Mouse (Mus musculus) v-Abl transformed pro-B cells (cell line): Measurements from ENCODE around the gene Fam19a4.
"Not testable (repeated sequence)": the region's sequence is repeated elsewhere in the genome, so short reads cannot be mapped to it uniquely, and the experiment has no call there.

Source experiments
- in situ Hi-C, 2 experiments: fragments of 400-800 bp; cut with MboI; formaldehyde crosslinking; loops; one replicate each; pipeline ENCODE4 v1.15.1; 2025; ENCODE audit not compliant: unreplicated experiment in 2 of 2

The Fam19a4 gene

DNA sequence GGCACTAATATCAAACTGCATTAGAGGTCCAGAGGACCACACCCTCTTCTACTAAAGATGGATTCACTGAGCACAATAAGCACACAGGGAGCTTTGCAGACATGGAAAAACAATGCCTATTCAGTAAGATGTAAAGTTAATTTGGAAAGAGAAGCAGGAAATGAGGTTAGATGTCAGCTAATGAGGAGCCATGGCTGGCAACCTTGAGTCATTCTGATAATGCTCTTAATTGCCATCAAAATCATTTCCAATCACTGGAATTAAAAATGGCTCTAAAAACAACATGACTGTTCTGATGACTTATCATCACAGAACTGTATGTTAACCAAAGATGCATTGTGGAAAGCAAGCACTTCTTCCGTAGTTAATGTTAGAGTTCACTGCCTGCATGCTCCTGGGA is 68.5 kb downstream of the Fam19a4 start:
- in situ Hi-C loops = no loop called here

DNA sequence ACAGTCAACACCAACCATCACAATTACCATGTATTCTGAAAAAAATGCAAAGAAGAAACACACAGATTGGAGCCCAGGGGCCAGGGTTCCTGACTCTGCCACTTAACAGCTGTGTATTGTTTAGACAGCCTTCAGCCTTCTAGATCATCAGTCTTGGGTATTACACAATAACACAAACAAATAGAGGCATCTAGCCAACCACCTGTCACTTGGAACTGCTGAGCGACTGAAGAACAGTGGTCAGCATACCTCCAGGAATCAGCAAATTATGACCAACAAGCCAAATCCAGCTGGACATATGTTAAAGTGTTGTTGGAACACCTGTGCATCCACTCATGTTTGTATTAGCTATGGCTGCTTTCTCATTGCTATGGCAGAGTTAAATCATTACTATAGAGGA is 82.7 kb downstream of the Fam19a4 start:
- in situ Hi-C loops = no loop called here

- in situ Hi-C loops = no loop called here
Measured at GRCm38 (mm10) chr6:96944796-96945195, 115.4 kb downstream of the Fam19a4 start.

GRCm38 (mm10) chr6:96935776-96936175 is 124.4 kb downstream of the Fam19a4 start:
- in situ Hi-C loops = no loop called here

GRCm38 (mm10) chr6:96909061-96909480 is 151.1 kb downstream of the Fam19a4 start:
- in situ Hi-C loops = no loop called here

DNA sequence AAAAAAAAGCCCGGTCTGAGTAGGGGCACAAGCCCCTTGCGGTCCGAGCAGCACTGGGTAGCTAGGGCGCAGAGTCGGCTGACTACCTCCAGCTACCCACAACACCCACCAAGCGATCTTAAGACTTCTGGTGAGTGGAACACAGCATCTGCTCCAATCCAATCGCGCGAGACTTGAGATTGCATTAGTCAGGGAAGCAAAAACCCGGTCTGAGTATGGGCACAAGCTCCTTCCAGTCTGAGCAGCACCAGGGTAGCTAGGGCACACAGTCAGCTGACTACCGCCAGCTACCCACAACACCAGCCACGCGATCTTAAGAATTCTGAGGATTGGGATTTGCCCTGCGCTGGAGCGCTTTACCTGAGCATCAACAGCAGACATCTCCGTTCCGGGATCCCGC is 183.1 kb downstream of the Fam19a4 start:
- in situ Hi-C loops = not testable (repeated sequence)

DNA sequence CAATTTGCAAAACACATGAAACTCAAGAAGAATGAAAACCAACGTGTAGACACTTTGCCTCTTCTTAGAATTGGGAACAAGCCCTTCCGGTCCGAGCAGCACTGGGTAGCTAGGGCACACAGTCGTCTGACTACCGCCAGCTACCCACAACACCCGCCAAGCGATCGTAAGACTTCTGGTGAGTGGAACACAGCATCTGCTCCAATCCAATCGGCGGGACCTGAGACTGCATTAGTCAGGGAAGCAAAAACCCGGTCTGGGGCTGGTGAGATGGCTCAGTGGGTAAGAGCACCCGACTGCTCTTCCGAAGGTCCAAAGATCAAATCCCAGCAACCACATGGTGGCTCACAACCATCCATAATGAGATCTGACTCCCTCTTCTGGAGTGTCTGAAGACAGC is 183.6 kb downstream of the Fam19a4 start:
- in situ Hi-C loops = not testable (repeated sequence)

- in situ Hi-C loops = no loop called here
Measured at GRCm38 (mm10) chr6:96853065-96853464, 207.1 kb downstream of the Fam19a4 start.

- in situ Hi-C loops = loop anchor here (5.0 to 10.0 kb wide), 4 partner anchors 1359 to 1749 kb away; no protein-coding TSS in a partner anchor
Measured at GRCm38 (mm10) chr6:96843944-96844343, 216.3 kb downstream of the Fam19a4 start.

GRCm38 (mm10) chr6:96840634-96841033 is 219.6 kb downstream of the Fam19a4 start:
- in situ Hi-C loops = loop anchor here (5.0 to 10.0 kb wide), 4 partner anchors 1356 to 1746 kb away; no protein-coding TSS in a partner anchor

- in situ Hi-C loops = no loop called here
Measured at GRCm38 (mm10) chr6:96826626-96827025, 233.6 kb downstream of the Fam19a4 start.

- in situ Hi-C loops = no loop called here
Measured at GRCm38 (mm10) chr6:96802981-96803380, 257.2 kb downstream of the Fam19a4 start.

DNA sequence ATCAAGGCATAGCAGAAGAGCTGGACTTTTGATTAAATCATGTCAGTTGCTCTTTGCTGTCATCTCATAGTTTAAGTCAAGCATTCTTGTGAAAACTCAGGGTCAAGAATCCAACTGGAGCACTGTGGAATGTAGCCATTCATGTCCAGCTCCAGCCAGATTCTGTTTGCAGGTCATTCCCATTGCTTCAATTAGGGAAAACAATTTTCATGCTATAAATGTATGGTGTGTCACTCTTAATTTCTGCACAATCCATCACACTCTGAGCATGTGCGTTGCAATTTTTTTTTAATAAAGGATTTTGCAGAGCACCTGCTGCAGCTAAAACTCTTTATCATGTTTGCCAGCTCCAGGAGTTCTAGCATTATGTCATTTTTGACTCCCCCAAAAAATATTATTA is 261.5 kb downstream of the Fam19a4 start:
- in situ Hi-C loops = no loop called here

DNA sequence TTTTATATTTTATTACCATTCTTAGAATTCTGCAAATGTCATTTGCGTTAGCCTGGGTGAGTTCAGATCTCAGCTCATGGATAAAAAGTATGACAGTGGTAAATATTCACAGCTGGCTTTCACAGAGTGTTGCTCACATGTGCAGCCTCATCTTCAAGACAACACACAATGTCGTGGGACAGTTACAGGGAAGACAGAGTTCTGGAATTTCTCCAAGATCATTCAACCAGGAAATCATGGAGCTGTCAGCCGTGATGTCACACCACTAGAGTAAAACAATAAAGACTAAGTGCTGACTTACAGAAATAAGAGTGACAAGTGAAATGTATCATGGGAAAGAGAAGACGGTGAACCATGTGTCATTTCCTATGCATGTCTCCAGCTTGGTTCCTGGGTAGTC is 262.8 kb downstream of the Fam19a4 start:
- in situ Hi-C loops = no loop called here
